Mouse (Mus musculus): Measurements from ENCODE around the gene Rcan2. TPM values are rescaled to one million over a fixed set of nuclear protein-coding genes. Genes with fewer than 3 reads are reported as not detected.
A peak's percentile ranks its signal among the peaks of the same experiment; 100 is the strongest.

Gene Rcan2
- total RNA-seq, 2 experiments from 2014 or later, result 24.0 to 25.1 TPM

DNA sequence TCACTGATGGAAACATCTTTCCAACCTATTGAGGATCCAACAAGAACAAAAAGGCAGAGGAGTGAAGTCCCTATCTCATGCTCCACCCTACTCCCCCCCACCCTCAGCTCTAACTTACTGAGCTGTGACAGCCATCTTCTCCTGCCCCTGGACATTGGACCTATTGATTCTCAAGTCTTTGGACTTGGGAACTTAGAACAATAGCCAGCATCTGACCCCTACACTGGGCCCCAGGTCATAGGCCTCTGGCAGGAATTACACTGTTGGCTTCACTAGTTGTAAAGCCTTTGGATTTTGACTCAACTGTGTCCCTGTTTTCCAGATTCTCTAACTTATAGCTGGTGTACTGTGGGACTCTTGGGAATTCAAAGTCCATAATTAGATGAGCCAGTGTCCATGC is 270.5 kb downstream of the Rcan2 start:
- no peak for DNase-seq (ENCODE audit: low spot score in 2 of 2)

DNA sequence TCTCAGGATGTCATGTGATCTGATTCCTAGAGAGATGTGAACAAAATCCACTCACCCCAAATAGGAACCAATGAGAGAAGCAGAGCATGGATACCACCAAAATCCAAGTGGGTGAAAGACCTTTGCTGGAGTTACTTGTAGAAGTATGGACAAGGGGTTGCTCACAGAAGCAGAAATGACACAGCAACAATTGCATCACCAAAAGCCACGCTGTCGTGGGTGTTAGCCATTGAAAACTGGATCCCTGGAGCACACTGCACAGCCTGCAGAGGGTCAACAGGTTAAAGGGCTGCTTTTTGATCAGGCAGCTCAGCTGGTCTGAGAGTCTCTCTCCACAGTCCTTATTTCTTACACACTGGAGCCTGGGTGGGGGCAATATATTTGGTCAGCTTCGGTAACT is 274.4 kb downstream of the Rcan2 start:
- DNase-seq (ENCODE audit: low spot score in 2 of 2), result no peak

GRCm38 (mm10) chr17:44076051-44076680 is 275.0 kb downstream of the Rcan2 start:
- DNase-seq (ENCODE audit: low spot score in 2 of 2), result no peak

- DNase-seq (ENCODE audit: low spot score in 2 of 2), result no peak
These were observed 276.1 kb downstream of the Rcan2 start for GRCm38 (mm10) chr17:44077146-44077842.

DNA sequence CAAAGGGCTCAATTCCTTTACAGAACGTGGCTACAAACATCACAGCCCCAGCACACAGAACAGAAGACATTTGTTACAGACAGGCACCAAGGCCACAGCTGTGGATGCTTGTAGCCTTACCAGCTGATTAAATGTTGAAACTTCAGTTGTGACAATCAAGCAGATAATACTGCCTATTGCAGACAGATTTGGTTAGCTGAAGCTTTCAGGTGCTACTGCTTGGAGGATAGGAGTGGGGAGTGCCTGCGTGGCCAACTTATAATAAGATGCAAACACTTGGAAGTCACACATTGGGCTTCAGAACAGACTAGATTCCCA is 276.7 kb downstream of the Rcan2 start:
- DNase-seq (ENCODE audit: low spot score in 2 of 2), result no peak

- DNase-seq (ENCODE audit: low spot score in 2 of 2), result peak; percentile 36 to 55
These were observed 277.6 kb downstream of the Rcan2 start, which contains the start of gene Enpp5 for GRCm38 (mm10) chr17:44078631-44079350. TSS of gene Enpp5 (plus strand) at chr17:44078813.

- DNase-seq (ENCODE audit: low spot score in 2 of 2), result no peak
These were observed 282.0 kb downstream of the Rcan2 start for GRCm38 (mm10) chr17:44083156-44083555.

DNA sequence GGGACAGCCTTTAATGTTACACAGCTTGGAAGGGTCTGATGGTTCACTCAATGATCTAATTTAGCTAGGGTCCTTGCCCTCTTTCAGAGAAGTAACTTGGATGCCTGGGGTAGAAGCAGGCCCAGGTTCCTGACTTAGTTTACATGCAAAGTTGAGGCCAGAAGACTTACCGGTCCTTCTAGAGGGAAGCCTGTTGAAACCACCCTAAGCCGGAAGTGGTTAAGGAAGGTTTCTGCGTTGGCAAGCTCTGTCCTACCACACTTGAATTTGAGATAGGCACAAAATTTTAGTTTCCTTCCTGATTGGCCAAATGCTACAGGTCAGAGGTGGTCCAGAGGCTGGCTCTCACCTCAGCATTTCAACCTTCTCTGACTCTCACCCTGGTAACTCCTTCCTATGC is 287.1 kb downstream of the Rcan2 start:
- DNase-seq (ENCODE audit: low spot score in 2 of 2), result no peak

Other genes with a start within 250 kb of the Rcan2 start
- 1 to 10 TPM; 3.7 to 5.2 TPM for gene Pla2g7, start 233.3 kb upstream of the Rcan2 start, total RNA-seq (2021)
- gene Tdrd6, start 171.1 kb upstream of the Rcan2 start, total RNA-seq (2021), result under 1 TPM; 0.10 to 0.34 TPM
- gene Slc25a27, start 134.1 kb upstream of the Rcan2 start, total RNA-seq (2021), result 1 to 10 TPM; 4.1 to 6.7 TPM
- gene Cyp39a1, start 133.9 kb upstream of the Rcan2 start, total RNA-seq (2021), result 1 to 10 TPM; 8.0 to 8.4 TPM